Mouse (Mus musculus): ENCODE results near the gene Rnase10. TPM values are rescaled to one million over a fixed set of nuclear protein-coding genes. Genes with fewer than 3 reads are reported as not detected.
"Not testable (repeated sequence)": the region's sequence is repeated elsewhere in the genome, so short reads cannot be mapped to it uniquely, and the experiment has no call there.

The Rnase10 gene
- total RNA-seq (2012; rRNA removed) (not detected in 2 replicates), total RNA-seq (2014; rRNA removed) (not detected in 2 replicates), polyA plus RNA-seq (2012; ENCODE audit: insufficient read length, low read depth) (not detected in 2 replicates)

DNA sequence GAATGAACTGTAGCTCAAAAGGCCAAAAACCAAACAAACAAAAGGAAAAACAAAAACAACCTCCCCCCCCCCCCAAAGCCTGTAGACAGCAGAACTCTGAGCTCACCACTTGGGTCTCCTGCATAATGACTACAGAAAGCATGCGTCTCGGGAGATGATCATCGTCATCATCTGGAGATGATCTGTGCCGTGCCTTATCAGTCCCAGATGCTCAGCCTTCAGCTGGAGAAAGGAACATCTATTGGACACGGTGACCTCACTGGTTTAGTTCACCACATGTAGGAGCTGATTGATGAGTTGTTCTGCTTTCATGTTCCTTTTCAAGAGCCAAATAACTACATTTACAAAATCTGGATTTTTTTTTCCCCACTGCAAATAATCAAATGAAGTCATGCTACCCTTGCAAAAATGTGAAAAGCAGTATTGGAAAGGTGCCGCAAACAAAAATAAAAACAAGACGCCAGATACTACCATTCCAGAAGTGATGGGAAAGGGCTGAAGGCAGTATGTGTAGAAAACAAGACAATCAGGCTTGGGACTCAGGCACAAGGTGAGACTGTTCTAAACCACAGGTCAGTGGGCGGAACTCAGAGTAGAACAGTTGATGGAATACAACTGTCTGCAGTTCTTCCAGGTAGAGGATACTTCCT is at the start of gene Rnase10:
Gene Rnase10 (plus strand): TSS at position 600 of the 650 bp plus-strand sequence.
- H3K27me3 ChIP-seq (replicated peaks) = no peaks in the 10 kb centered on the region
- no peaks in the 10 kb centered on the region for H3K9me3 ChIP-seq (replicated peaks; ENCODE audit: low read length)
- no peaks in the 10 kb centered on the region for H3K4me1 ChIP-seq (ENCODE audit: control insufficient read depth in 1 of 2, insufficient read depth in 2 of 2)
- no peak within 1 kb of the TSS for H3K9ac ChIP-seq (ENCODE audit: insufficient read depth, low read depth)
- H3K4me3 ChIP-seq (replicated peaks in 1 of 3; ENCODE audit: low read depth in 2 of 3, low read length in 2 of 3, poor library complexity in 1 of 3) = no peak within 1 kb of the TSS
- H3K79me2 ChIP-seq (replicated peaks; ENCODE audit: control insufficient read depth, extremely low read depth, insufficient read depth, poor library complexity, severe bottlenecking) = no peaks in the 10 kb centered on the region
- no peaks in the 10 kb centered on the region for H3K36me3 ChIP-seq (replicated peaks in 1 of 2; ENCODE audit: control insufficient read depth in 1 of 2, insufficient read depth in 1 of 2, low read length in 1 of 2)
- dilution Hi-C loops (cut with MboI; ENCODE audit: extremely low pct_ligation_motif_present, extremely low pct_unique_long_range_greater_than_20kb, low sequenced_read_pairs) = no loop called here
- no peak within 1 kb of the TSS for H3K4me2 ChIP-seq (ENCODE audit: insufficient read depth, low read depth, poor library complexity, severe bottlenecking)
- in situ Hi-C loops (cut with MboI; ENCODE audit: low pct_ligation_motif_present, low pct_unique_long_range_greater_than_20kb, low sequenced_read_pairs) = no loop called here
- DNase-seq (ENCODE audit: extremely low read depth) = no peak
- H3K27ac ChIP-seq (ENCODE audit: insufficient read depth, low read depth) = no peak within 1 kb of the TSS
- TF ChIP-seq RCOR1 (conservative IDR thresholded peaks at IDR 0.05; ENCODE audit: low read depth, low read length) = no peak
- TF ChIP-seq SIN3A (IDR thresholded peaks at IDR 0.05; ENCODE audit: low read length) = no peak
- TF ChIP-seq E2F4 (IDR thresholded peaks at IDR 0.05; ENCODE audit: insufficient replicate concordance, low read depth, low read length) = no peak
- TF ChIP-seq SMC3 (IDR thresholded peaks at IDR 0.05; ENCODE audit: low read depth, low read length) = no peak
- TF ChIP-seq ETS1 (conservative IDR thresholded peaks at IDR 0.05; ENCODE audit: low read depth, low read length) = no peak
- TF ChIP-seq NRF1 (IDR thresholded peaks at IDR 0.05; ENCODE audit: low read depth, low read length) = no peak
- TF ChIP-seq GABPA (IDR thresholded peaks at IDR 0.05; ENCODE audit: insufficient replicate concordance, low read depth, low read length) = no peak
- no peak for TF ChIP-seq MAX (IDR thresholded peaks at IDR 0.05; ENCODE audit: low read length)
- TF ChIP-seq TCF12 (IDR thresholded peaks at IDR 0.05; ENCODE audit: low read depth, low read length) = no peak
- no peak for TF ChIP-seq CHD1 (IDR thresholded peaks at IDR 0.05; ENCODE audit: low read depth, low read length)
- no peak for TF ChIP-seq USF1 (IDR thresholded peaks at IDR 0.05; ENCODE audit: low read depth, low read length)
- TF ChIP-seq MXI1 (IDR thresholded peaks at IDR 0.05; ENCODE audit: low read depth, low read length) = no peak

DNA sequence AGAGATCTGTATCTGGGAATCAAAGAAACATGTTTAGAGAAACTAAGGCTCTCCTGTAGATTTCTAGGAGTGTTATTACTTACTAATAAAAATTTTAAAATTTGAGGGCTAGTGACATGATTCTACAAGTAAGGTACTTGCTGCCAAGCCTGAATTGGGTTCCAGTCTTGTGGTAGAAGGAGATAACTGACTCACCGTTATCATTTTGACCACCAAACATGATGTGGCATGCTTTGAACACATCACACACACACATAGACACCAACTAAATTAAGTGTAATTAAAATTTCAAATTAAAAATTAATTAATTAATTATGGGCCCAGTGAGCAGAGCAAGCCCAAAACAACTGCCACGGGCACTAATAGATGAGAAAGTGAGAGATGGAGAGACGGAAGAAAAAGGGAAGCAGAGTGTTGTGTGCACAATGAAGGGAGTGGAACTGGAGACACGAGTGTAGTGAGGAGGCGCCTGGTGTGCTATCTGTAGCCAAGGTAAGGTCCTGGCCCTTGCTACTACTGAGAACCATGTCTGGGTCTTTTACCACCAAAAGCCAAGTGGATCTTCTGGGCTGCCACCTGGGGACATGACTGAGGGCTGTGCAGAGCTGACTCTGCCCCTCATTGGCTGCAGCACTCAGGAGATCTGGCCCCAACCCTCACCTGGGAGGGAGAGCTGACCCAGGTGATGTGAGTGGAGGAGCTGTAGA is 49.1 kb upstream of the Rnase10 start:
- in situ Hi-C loops (cut with MboI; ENCODE audit: low pct_ligation_motif_present, low pct_unique_long_range_greater_than_20kb, low sequenced_read_pairs) = not testable (repeated sequence)

More for the DNA sequence above, 49.1 kb upstream of the Rnase10 start:
- H3K9ac ChIP-seq (ENCODE audit: insufficient read depth, low read depth); H3K79me2 ChIP-seq (replicated peaks; ENCODE audit: control insufficient read depth, extremely low read depth, insufficient read depth, poor library complexity, severe bottlenecking); H3K4me3 ChIP-seq (replicated peaks in 1 of 3; ENCODE audit: low read depth in 2 of 3, low read length in 2 of 3, poor library complexity in 1 of 3); H3K36me3 ChIP-seq (replicated peaks in 1 of 2; ENCODE audit: control insufficient read depth in 1 of 2, insufficient read depth in 1 of 2, low read length in 1 of 2); H3K4me1 ChIP-seq (ENCODE audit: control insufficient read depth in 1 of 2, insufficient read depth in 2 of 2); H3K27ac ChIP-seq (ENCODE audit: insufficient read depth, low read depth); H3K9me3 ChIP-seq (replicated peaks; ENCODE audit: low read length); H3K27me3 ChIP-seq (replicated peaks); DNase-seq (ENCODE audit: extremely low read depth); dilution Hi-C loops (cut with MboI; ENCODE audit: extremely low pct_ligation_motif_present, extremely low pct_unique_long_range_greater_than_20kb, low sequenced_read_pairs); H3K4me2 ChIP-seq (ENCODE audit: insufficient read depth, low read depth, poor library complexity, severe bottlenecking): not testable (repeated sequence)
